Mouse (Mus musculus) limb, embryonic 13.5 days (tissue): ENCODE data around the gene Clcn1. TPM values are rescaled to one million over a fixed set of nuclear protein-coding genes. Genes with fewer than 3 reads are reported as not detected.

Experiments used
- ATAC-seq: fragments of 200-750 bp; cut with Nextera tagmentation; 2 replicates; pipeline ENCODE4 v1.8.0; 2017; ENCODE audit warnings: low read depth, moderate number of reproducible peaks, moderate TSS enrichment; ENCODE audit not compliant: low FRiP score
- H3K27ac ChIP-seq: fragments of 300-500 bp; sonication (generic); 2 replicates; pipeline ENCODE4 v1.5.1; 2015; ENCODE audit warnings: inconsistent platforms, mild to moderate bottlenecking, moderate library complexity
- H3K27me3 ChIP-seq: fragments of 300-500 bp; sonication (generic); 2 replicates; pipeline ENCODE4 v1.6.1; 2015; ENCODE audit warnings: mild to moderate bottlenecking, inconsistent platforms
- H3K36me3 ChIP-seq: fragments of 300-500 bp; sonication (generic); 2 replicates; pipeline ENCODE4 v1.6.1; 2015; ENCODE audit warnings: inconsistent platforms, mild to moderate bottlenecking, moderate library complexity
- H3K4me1 ChIP-seq: fragments of 300-500 bp; sonication (generic); 2 replicates; pipeline ENCODE4 v1.6.1; 2015; ENCODE audit warnings: inconsistent platforms
- H3K4me2 ChIP-seq: fragments of 300-500 bp; sonication (generic); replicated peaks from 2 replicates; pipeline ENCODE4 v1.6.1; 2015; ENCODE audit warnings: inconsistent platforms, mild to moderate bottlenecking, moderate library complexity
- H3K4me3 ChIP-seq: fragments of 300-500 bp; sonication (generic); 2 replicates; pipeline ENCODE4 v1.5.1; 2015; ENCODE audit warnings: moderate library complexity, mild to moderate bottlenecking, inconsistent platforms
- H3K9ac ChIP-seq: fragments of 300-500 bp; sonication (generic); 2 replicates; pipeline ENCODE4 v1.6.1; 2015; ENCODE audit warnings: mild to moderate bottlenecking, inconsistent platforms
- H3K9me3 ChIP-seq: fragments of 300-500 bp; sonication (generic); 2 replicates; pipeline ENCODE4 v1.6.1; 2016; ENCODE audit warnings: inconsistent platforms
- WGBS: fragments of 180-500 bp; shearing (Covaris S2); methylation state at CpG from one replicate; pipeline ENCODE4 v1.1.7; 2015; 5-methylcytosine and 5-hydroxymethylcytosine counted together
- polyA plus RNA-seq: library from polyadenylated mRNA; unstranded; fragments of >200 nt; fragmentation: Nextera tagmentation; extraction: Ambion mirVana; gene quantifications from 2 replicates; pipeline ENCODE4 v1.2.1, GENCODE M21; 2015

Clcn1 gene
- polyA plus RNA-seq, 1 experiment from 2014 or later, result 0.46 TPM

DNA sequence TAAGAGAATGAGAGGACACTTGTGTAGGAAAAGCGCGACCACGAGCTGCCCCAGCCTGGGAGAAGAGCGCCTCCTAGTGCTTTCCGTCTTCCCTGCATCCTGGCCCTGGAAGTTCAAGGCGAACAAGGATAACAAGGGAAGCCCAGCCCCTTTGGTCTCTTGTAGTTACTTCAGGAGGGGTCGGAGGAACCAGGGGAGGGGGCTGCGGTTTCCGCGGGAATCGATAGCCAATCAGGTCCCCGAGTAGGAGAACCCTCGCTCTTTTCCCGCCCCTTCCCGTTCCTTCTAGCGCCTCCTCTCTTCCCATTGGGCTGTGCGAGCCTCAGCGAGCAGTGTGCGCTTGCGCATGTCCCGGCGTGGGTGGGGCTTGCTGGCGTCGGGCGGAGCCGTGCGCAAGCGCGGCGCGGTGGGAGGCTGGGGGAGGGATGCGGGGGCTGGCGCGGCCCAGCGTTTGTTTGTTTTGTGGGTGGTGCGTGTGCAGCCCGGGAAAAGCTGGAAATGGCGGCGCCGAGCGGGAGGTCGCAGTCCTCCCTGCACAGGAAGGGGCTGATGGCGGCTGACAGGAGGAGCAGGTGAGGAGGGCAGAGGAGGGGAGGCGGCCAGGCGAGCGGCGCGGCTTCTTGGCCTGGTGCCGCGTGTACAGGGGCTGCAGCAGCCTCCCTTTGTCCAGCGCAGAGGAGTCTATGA is 21.7 kb upstream of the Clcn1 start, which contains the start of gene Casp2:
Gene Casp2, plus strand, starts transcription at position 360 of the 687 bp plus-strand sequence.
- peak within 1 kb of the TSS; percentile 89 for H3K27ac ChIP-seq
- peak within 1 kb of the TSS; percentile 72 for H3K4me2 ChIP-seq
- under 1% methylated on average over 50 of the region's 51 CpGs for WGBS
- H3K4me3 ChIP-seq, result peak within 1 kb of the TSS; percentile 85
- H3K9me3 ChIP-seq, result no peaks in the 10 kb centered on the region
- H3K4me1 ChIP-seq, result peaks cover 9% of the 10 kb centered on the region
- H3K27me3 ChIP-seq, result no peaks in the 10 kb centered on the region
- peak within 1 kb of the TSS; percentile 96 for H3K9ac ChIP-seq
- H3K36me3 ChIP-seq, result peaks cover 26% of the 10 kb centered on the region
- peak; percentile 99 for ATAC-seq

DNA sequence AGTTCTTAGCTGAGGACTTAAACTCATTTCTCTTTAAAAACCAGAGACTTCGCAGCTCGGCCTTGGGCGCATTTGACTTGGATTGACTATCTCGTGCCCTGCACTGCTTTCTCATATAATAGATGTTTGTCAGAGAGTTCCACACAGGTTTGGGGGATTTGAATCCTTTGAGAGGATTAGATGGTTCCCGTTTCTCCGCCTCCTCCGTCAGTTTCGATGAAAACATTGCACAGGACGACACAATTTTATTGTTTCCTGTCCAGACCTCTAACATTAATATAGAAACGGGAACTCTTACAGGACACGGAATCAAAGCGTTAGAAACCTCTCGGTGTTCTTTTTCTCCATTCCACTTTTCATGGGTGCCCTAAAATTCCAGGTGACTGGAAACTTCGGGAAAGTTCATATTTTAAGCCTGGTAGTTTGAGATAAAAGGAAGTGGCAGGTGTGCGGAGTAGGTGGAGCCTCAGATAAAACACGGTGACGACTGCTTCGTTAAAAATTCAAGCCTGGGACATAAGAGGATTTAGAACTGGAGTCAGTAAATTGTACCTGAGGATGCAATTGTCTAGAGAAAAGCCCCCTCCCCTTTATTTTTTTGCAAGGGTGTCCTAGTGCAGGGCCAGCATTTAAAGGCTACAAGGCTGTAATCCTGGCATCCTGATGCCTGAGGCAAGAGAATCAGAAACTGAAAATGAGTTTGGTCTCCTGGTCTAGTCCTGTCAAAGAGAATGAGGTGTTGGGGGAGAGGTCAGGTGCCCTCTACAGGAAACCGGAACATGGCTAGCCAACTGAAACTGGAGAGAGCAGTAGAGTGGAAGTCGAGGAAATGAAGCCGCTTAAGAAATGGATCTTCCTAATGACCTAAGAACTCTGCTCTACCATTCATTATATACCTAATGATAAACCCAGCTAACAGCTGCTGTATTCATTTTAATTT is 20.8 kb upstream of the Clcn1 start:
- ATAC-seq, result no peak
- Histone ChIP-seq H3K4me3 (peak overlapping the region; percentile 85), H3K27me3 (no peaks in the 10 kb centered on the region), H3K9me3 (no peaks in the 10 kb centered on the region), H3K36me3 (peaks cover 34% of the 10 kb centered on the region), H3K4me2 (peak overlapping the region; percentile 72), H3K27ac (peak overlapping the region; percentile 89), H3K4me1 (peaks cover 9% of the 10 kb centered on the region), H3K9ac (peak overlapping the region; percentile 96)
- WGBS, result under 1% methylated on average over 21 of the region's 21 CpGs

- peaks cover 74% of the 10 kb centered on the region for H3K36me3 ChIP-seq
- H3K9me3 ChIP-seq, result no peaks in the 10 kb centered on the region
- H3K9ac ChIP-seq, result no peak overlapping the region
- H3K27me3 ChIP-seq, result no peaks in the 10 kb centered on the region
- peaks cover 6% of the 10 kb centered on the region for H3K4me1 ChIP-seq
- no peak overlapping the region for H3K4me2 ChIP-seq
- ATAC-seq, result no peak
- no peak overlapping the region for H3K27ac ChIP-seq
- H3K4me3 ChIP-seq, result no peak overlapping the region
Measured at GRCm38 (mm10) chr6:42270817-42271216, 15.7 kb upstream of the Clcn1 start.

DNA sequence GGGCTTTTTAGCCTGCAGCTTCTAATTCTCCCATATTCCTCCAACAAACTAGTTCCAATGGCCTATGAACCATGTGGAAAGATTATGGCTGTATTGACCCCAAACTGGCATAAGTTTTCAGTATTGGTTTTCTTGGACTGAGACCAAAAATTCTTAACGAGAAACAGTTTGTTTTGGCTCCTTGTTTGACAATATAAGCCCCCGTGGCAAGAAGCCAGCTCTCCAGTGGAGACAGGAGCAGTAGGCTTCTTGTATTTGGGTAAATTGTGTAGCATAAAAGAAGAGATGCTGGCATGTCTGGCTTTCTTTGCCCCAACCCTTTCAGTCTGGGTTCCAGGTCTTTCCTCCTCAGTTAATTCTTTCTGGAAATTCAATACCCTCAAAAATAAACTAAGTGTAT is 10.3 kb upstream of the Clcn1 start:
- no peak overlapping the region for H3K4me2 ChIP-seq
- no peak for ATAC-seq
- H3K9me3 ChIP-seq, result no peaks in the 10 kb centered on the region
- H3K27ac ChIP-seq, result no peak overlapping the region
- WGBS, result 29% methylated on average over 2 of the region's 2 CpGs
- H3K4me1 ChIP-seq, result no peaks in the 10 kb centered on the region
- H3K36me3 ChIP-seq, result peaks cover 87% of the 10 kb centered on the region
- no peaks in the 10 kb centered on the region for H3K27me3 ChIP-seq
- no peak overlapping the region for H3K9ac ChIP-seq
- H3K4me3 ChIP-seq, result no peak overlapping the region

- H3K4me1 ChIP-seq, result peaks cover 3% of the 10 kb centered on the region; the same call in 1 of the 2 replicates
- H3K9ac ChIP-seq, result no peak overlapping the region
- no peak overlapping the region for H3K4me3 ChIP-seq
- 72% methylated on average over 5 of the region's 5 CpGs for WGBS
- H3K4me2 ChIP-seq, result no peak overlapping the region
- H3K27ac ChIP-seq, result no peak overlapping the region
- ATAC-seq, result no peak
- no peaks in the 10 kb centered on the region for H3K9me3 ChIP-seq
- H3K27me3 ChIP-seq, result no peaks in the 10 kb centered on the region
- H3K36me3 ChIP-seq, result peaks cover 57% of the 10 kb centered on the region
Measured at GRCm38 (mm10) chr6:42282865-42283528, 3.5 kb upstream of the Clcn1 start.

DNA sequence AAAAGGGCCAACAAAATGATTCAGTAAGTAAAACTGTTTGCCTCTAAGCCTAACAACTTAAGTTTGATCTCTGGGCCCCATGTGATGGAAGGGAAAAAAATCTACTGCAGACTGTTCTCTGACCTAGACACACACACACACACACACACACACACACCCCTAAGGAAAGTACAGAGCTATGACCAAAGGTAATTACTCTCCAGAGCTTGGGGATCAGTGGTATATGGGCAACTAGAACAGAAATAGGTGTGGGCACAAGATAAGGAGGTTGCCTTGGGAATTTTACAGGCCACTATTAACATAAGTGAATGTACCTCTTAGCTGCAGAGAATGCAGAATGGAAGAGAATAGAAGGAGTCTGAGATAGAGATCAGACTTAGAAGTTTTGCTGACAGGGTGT is 1.1 kb downstream of the Clcn1 start:
- no peak overlapping the region for H3K27ac ChIP-seq
- peaks cover 3% of the 10 kb centered on the region; the same call in 1 of the 2 replicates for H3K4me1 ChIP-seq
- H3K4me3 ChIP-seq, result no peak overlapping the region
- no peak overlapping the region for H3K4me2 ChIP-seq
- H3K9ac ChIP-seq, result no peak overlapping the region
- H3K27me3 ChIP-seq, result no peaks in the 10 kb centered on the region
- no peaks in the 10 kb centered on the region for H3K9me3 ChIP-seq
- ATAC-seq, result no peak
- peaks cover 16% of the 10 kb centered on the region for H3K36me3 ChIP-seq

DNA sequence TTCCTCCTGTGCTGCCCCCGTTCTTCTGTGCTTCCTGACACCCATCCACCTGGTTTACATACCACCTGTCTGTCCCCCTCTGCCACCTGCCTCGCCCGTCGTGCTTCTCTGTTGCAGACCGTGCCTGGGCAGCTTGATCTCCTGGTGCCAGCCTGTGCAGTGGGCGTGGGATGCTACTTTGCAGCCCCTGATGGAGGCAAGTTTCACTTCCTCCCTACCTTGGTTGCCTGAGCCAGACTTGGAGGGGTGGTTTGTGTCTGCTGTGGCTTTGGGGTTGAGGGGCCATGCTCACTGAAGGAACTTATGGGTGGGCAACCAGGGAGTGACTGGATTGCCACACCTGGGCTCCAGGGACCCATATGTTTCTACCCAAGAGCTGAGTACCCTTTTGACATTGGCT is 6.8 kb downstream of the Clcn1 start:
- 88% methylated on average over 6 of the region's 6 CpGs for WGBS
- no peak overlapping the region for H3K27ac ChIP-seq

GRCm38 (mm10) chr6:42295549-42296094 is 9.1 kb downstream of the Clcn1 start:
- H3K4me2 ChIP-seq, result no peak overlapping the region
- 0 out of 2 replicates have a peak, but pooled peaks cover 2% of the 10 kb centered on the region for H3K36me3 ChIP-seq
- no peaks in the 10 kb centered on the region for H3K27me3 ChIP-seq
- WGBS, result 60% methylated on average over 3 of the region's 3 CpGs
- H3K4me3 ChIP-seq, result no peak overlapping the region
- H3K27ac ChIP-seq, result no peak overlapping the region
- H3K9me3 ChIP-seq, result no peaks in the 10 kb centered on the region
- ATAC-seq, result no peak
- no peak overlapping the region for H3K9ac ChIP-seq
- no peaks in the 10 kb centered on the region for H3K4me1 ChIP-seq

More for the DNA sequence above, 6.8 kb downstream of the Clcn1 start:
- no peak overlapping the region for H3K4me2 ChIP-seq
- H3K27me3 ChIP-seq, result no peaks in the 10 kb centered on the region
- no peaks in the 10 kb centered on the region for H3K9me3 ChIP-seq
- 0 out of 2 replicates have a peak, but pooled peaks cover 2% of the 10 kb centered on the region for H3K36me3 ChIP-seq
- no peaks in the 10 kb centered on the region for H3K4me1 ChIP-seq
- ATAC-seq, result no peak
- no peak overlapping the region for H3K4me3 ChIP-seq
- no peak overlapping the region for H3K9ac ChIP-seq

DNA sequence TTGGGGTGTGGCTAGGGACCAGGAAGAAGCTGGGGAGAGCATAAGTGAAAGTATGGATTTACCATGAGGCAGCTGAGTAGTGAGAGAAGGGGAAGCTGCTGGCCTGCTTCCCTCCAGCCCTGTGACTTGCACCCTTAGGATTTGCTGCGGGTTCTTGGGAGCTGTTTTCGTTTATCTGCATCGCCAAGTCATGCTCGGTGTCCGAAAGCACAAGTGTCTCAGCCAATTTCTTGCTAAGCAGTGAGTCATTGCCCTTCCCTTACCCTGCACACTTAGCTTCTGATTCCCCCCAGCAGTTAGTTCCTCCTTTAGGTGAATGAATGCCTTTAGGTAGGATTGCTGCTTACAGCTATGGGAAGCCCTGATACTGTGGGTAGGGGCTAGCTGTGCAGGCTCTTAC is 12.9 kb downstream of the Clcn1 start:
- H3K27ac ChIP-seq, result no peak overlapping the region
- no peaks in the 10 kb centered on the region for H3K36me3 ChIP-seq
- no peak for ATAC-seq
- no peak overlapping the region for H3K4me2 ChIP-seq
- no peaks in the 10 kb centered on the region for H3K4me1 ChIP-seq
- 97% methylated on average over 5 of the region's 5 CpGs for WGBS
- no peak overlapping the region for H3K9ac ChIP-seq
- no peaks in the 10 kb centered on the region for H3K27me3 ChIP-seq
- no peaks in the 10 kb centered on the region for H3K9me3 ChIP-seq
- no peak overlapping the region for H3K4me3 ChIP-seq

DNA sequence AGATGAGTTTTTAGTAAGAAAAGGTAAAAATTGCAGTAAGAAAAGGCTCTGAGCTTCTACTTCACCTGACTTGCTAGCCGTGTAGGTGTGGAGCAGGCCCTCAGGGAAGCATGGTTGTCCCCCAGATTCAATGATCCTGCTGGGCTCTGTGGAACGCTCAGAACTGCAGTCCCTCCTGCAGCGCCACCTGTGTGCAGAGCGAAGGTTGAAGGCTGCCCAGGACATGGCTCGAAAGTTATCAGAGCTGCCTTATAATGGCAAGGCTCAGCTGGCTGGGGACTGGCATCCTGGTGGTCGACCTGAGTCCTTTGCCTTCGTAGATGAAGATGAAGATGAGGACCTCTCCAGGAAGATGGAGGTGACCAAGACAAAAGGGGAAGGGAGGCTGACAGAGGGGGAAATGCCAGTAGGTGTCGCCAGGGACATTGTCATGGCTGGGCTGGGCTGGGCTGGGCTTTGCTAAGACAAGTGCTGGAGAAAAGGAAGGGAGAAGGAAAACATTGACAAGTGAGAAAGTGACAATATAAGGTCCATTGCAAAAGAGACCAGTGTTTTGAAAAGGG is 23.4 kb downstream of the Clcn1 start:
- 45% methylated on average over 8 of the region's 8 CpGs for WGBS

GRCm38 (mm10) chr6:42310427-42311053 is 24.1 kb downstream of the Clcn1 start:
- H3K27me3 ChIP-seq, result no peaks in the 10 kb centered on the region
- H3K4me2 ChIP-seq, result no peak overlapping the region
- H3K9ac ChIP-seq, result no peak overlapping the region
- no peaks in the 10 kb centered on the region for H3K4me1 ChIP-seq
- ATAC-seq, result no peak
- no peaks in the 10 kb centered on the region for H3K9me3 ChIP-seq
- H3K4me3 ChIP-seq, result no peak overlapping the region
- H3K27ac ChIP-seq, result no peak overlapping the region
- peaks cover 13% of the 10 kb centered on the region for H3K36me3 ChIP-seq
- 85% methylated on average over 2 of the region's 2 CpGs for WGBS

More for the DNA sequence above, 23.4 kb downstream of the Clcn1 start:
- no peaks in the 10 kb centered on the region for H3K4me1 ChIP-seq
- no peak overlapping the region for H3K4me2 ChIP-seq
- H3K9ac ChIP-seq, result no peak overlapping the region
- H3K27ac ChIP-seq, result no peak overlapping the region
- no peaks in the 10 kb centered on the region for H3K9me3 ChIP-seq
- no peaks in the 10 kb centered on the region for H3K27me3 ChIP-seq
- H3K36me3 ChIP-seq, result peaks cover 13% of the 10 kb centered on the region
- no peak overlapping the region for H3K4me3 ChIP-seq
- ATAC-seq, result no peak
